Mouse (Mus musculus) thymus, postnatal 14 days (tissue): ENCODE results near the gene Cyp2d26.

Experiments used
- DNase-seq: peaks from one replicate; pipeline ENCODE4 v3.0.0; 2021

The Cyp2d26 gene

DNA sequence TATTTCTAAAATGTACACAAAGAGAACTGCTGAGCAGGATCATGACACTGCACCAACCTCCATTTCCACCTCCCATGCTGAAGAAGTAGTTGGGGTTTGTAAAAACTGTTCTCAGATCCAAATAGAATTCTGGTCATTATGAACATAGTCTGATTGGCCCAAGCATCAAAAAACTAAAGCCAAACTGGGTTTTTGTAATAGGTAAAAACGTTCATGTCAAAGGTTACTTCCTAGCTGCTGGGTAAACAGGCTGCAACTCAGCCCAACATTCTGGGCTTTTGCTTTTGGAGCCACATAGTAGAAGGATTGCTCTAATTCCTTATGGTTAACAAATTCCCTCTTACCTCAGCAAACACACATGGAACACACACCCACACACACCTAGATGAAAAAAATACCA lies 46.0 kb downstream of the Cyp2d26 start:
- DNase-seq = no peak

DNA sequence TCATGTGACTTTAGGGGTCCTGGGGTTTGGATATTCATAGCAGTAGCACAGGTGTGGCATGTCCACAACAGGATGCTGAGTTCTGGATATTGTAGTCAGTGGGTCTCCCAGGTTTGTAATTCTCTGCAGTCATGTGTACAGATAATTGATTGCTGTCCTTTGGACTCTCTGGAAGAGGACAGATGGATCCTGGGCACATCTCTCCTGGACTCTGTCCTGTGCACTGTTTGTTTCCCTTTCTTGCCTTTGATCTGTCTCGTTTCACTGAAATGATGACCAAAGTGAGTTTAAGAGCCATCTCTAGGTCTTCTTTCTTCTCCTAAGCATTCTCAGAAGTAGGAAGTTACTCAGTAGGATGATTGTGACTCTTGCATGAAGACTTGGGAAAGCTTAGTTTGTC lies 46.6 kb downstream of the Cyp2d26 start:
- no peak for DNase-seq
